Mouse (Mus musculus): ENCODE measurements around the gene Pcdh7. TPM values are rescaled to one million over a fixed set of nuclear protein-coding genes. Genes with fewer than 3 reads are reported as not detected.

The Pcdh7 gene
- polyA plus RNA-seq, 1 experiment from 2014 or later = 23.7 TPM

DNA sequence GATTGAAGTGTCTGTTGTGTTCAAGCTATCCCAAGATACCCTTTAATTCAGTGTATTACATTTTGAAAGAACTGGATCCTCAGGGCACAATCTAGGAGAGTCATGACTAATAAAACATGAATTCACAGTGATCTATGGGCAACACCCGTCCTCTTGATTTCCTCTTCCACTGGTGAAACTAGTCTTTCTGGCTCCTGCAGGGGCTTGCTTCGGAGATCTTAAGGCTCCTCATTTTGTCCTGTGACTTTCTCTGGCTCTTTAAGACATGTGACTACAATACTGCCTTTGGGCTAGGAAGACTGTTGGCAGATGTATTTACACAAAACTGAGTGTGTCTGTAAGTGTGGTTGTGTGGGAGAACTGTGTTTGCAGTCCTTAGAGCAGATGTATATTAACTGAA lies 225.4 kb downstream of the Pcdh7 start:
- no peaks in the 10 kb centered on the region for H3K4me1 ChIP-seq (ENCODE audit: control insufficient read depth, insufficient read depth, low read length)
- no peak overlapping the region for H3K9ac ChIP-seq (replicated peaks; ENCODE audit: low read length)
- H3K4me2 ChIP-seq (ENCODE audit: low read length) = no peak overlapping the region
- 89% methylated on average over 2 of the region's 2 CpGs for WGBS
- ATAC-seq (ENCODE audit: low FRiP score, low TSS enrichment) = no peak
- no peaks in the 10 kb centered on the region for H3K9me3 ChIP-seq (ENCODE audit: control insufficient read depth, low read length)
- no peaks in the 10 kb centered on the region for H3K27me3 ChIP-seq (ENCODE audit: control insufficient read depth, insufficient read depth, low read length)
- DNase-seq = no peak
- H3K4me3 ChIP-seq (replicated peaks; ENCODE audit: low read depth, low read length) = no peak overlapping the region
- no peaks in the 10 kb centered on the region for H3K36me3 ChIP-seq (ENCODE audit: control insufficient read depth, insufficient read depth, low read length)
- H3K27ac ChIP-seq (replicated peaks; ENCODE audit: low read depth, low read length) = no peak overlapping the region

DNA sequence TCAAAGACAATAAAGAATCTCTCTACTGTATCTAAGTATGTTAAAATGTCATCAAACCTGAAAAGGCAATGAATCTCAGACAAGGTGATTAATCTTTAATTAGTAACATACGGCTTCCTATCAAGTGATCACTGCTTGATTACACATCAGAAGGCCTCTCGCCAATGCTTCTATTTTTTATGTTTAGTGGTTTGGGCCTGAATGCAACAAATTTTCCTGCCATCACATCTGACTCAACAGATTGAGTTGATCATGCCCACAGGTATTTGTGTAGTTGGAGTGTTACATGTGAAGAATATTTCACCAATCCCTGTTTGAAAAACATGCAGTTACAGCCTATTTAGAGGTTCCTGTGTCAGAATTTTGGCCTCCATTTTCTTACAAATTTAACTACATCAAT lies 225.8 kb downstream of the Pcdh7 start:
- Histone ChIP-seq H3K4me2 (ENCODE audit: low read length) (no peak overlapping the region), H3K9ac (replicated peaks; ENCODE audit: low read length) (no peak overlapping the region), H3K9me3 (ENCODE audit: control insufficient read depth, low read length) (no peaks in the 10 kb centered on the region), H3K36me3 (ENCODE audit: control insufficient read depth, insufficient read depth, low read length) (no peaks in the 10 kb centered on the region), H3K4me3 (replicated peaks; ENCODE audit: low read depth, low read length) (no peak overlapping the region), H3K27me3 (ENCODE audit: control insufficient read depth, insufficient read depth, low read length) (no peaks in the 10 kb centered on the region), H3K27ac (replicated peaks; ENCODE audit: low read depth, low read length) (no peak overlapping the region), H3K4me1 (ENCODE audit: control insufficient read depth, insufficient read depth, low read length) (no peaks in the 10 kb centered on the region)
- ATAC-seq (ENCODE audit: low FRiP score, low TSS enrichment) = no peak
- 88% methylated on average over 2 of the region's 2 CpGs for WGBS
- no peak for DNase-seq

DNA sequence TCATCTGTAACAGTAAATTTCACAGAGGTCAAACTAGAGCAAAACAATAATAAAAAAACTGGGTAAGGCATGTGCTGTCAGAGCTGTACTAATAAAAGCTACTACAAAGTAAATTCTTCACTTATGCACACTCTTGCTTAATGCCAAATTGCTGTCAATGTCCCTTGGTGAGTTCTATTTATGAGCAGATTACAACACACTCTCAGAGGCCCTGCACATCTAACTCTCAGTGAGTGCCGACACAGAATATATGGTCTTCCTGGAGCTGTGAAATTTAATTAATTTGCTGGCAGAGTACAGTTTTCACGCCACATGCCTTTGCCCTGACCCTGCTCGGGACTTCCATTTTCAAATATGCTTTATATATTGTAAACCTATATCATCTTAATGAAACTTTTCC lies 227.7 kb downstream of the Pcdh7 start:
- no peak overlapping the region for H3K4me2 ChIP-seq (ENCODE audit: low read length)
- no peak overlapping the region for H3K4me3 ChIP-seq (replicated peaks; ENCODE audit: low read depth, low read length)
- no peak overlapping the region for H3K9ac ChIP-seq (replicated peaks; ENCODE audit: low read length)
- DNase-seq (peak; percentile 13), ATAC-seq (ENCODE audit: low FRiP score, low TSS enrichment) (no peak)
- H3K4me1 ChIP-seq (ENCODE audit: control insufficient read depth, insufficient read depth, low read length) = no peaks in the 10 kb centered on the region
- H3K36me3 ChIP-seq (ENCODE audit: control insufficient read depth, insufficient read depth, low read length) = no peaks in the 10 kb centered on the region
- no peaks in the 10 kb centered on the region for H3K27me3 ChIP-seq (ENCODE audit: control insufficient read depth, insufficient read depth, low read length)
- no peak overlapping the region for H3K27ac ChIP-seq (replicated peaks; ENCODE audit: low read depth, low read length)
- WGBS = 49% methylated on average over 3 of the region's 3 CpGs
- no peaks in the 10 kb centered on the region for H3K9me3 ChIP-seq (ENCODE audit: control insufficient read depth, low read length)

DNA sequence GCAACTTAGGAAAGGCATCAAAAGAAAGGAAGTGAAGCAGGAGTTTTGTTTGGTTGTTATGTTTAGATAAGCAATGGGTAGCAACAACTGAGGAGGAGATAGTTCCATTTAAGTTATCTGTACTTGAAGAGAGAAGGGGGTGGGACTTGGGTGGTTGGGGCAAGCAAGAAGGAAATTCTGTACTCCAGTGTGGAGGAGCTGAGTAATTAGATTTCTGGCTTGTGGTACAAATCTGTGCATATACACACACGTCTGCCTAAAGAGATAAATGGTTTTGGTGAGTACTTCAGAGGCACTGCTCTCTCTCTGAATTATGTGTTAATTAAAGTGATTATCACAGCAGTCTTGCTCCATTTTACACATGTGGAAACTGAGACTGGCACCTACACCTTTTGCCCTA lies 241.6 kb downstream of the Pcdh7 start:
- ATAC-seq (ENCODE audit: low FRiP score, low TSS enrichment) (no peak), DNase-seq (no peak)
- no peaks in the 10 kb centered on the region for H3K9me3 ChIP-seq (ENCODE audit: control insufficient read depth, low read length)
- 69% methylated on average over 1 of the region's 1 CpGs for WGBS
- H3K9ac ChIP-seq (replicated peaks; ENCODE audit: low read length) = no peak overlapping the region
- no peaks in the 10 kb centered on the region for H3K4me1 ChIP-seq (ENCODE audit: control insufficient read depth, insufficient read depth, low read length)
- H3K27ac ChIP-seq (replicated peaks; ENCODE audit: low read depth, low read length) = no peak overlapping the region
- H3K4me3 ChIP-seq (replicated peaks; ENCODE audit: low read depth, low read length) = no peak overlapping the region
- no peaks in the 10 kb centered on the region for H3K36me3 ChIP-seq (ENCODE audit: control insufficient read depth, insufficient read depth, low read length)
- H3K27me3 ChIP-seq (ENCODE audit: control insufficient read depth, insufficient read depth, low read length) = no peaks in the 10 kb centered on the region
- H3K4me2 ChIP-seq (ENCODE audit: low read length) = no peak overlapping the region

DNA sequence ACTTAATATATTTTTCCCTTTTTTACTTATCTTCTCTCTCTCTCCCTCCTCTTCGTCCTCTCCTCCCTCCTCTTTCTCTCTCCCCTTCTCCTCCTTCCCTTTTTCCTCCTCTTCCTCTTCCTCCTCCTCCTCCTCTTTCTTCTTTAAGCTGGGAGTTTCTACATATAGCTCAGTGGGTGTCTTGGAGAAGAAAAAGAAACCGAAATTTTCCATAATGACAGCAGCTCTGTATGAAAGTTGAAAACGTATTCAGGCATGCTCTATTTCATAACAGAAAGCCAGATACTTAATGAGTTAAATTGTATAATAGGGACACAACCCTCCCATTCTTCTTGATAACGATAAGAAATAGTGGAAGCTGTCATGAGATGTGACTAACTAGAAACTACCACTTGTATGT lies 246.0 kb downstream of the Pcdh7 start:
- WGBS = 84% methylated on average over 4 of the region's 4 CpGs
- H3K36me3 ChIP-seq (ENCODE audit: control insufficient read depth, insufficient read depth, low read length) = no peaks in the 10 kb centered on the region
- no peak overlapping the region for H3K4me2 ChIP-seq (ENCODE audit: low read length)
- ATAC-seq (ENCODE audit: low FRiP score, low TSS enrichment) = no peak
- no peak overlapping the region for H3K4me3 ChIP-seq (replicated peaks; ENCODE audit: low read depth, low read length)
- H3K27ac ChIP-seq (replicated peaks; ENCODE audit: low read depth, low read length) = no peak overlapping the region
- no peaks in the 10 kb centered on the region for H3K27me3 ChIP-seq (ENCODE audit: control insufficient read depth, insufficient read depth, low read length)
- no peak overlapping the region for H3K9ac ChIP-seq (replicated peaks; ENCODE audit: low read length)
- H3K9me3 ChIP-seq (ENCODE audit: control insufficient read depth, low read length) = no peaks in the 10 kb centered on the region
- no peaks in the 10 kb centered on the region for H3K4me1 ChIP-seq (ENCODE audit: control insufficient read depth, insufficient read depth, low read length)
- DNase-seq = no peak

DNA sequence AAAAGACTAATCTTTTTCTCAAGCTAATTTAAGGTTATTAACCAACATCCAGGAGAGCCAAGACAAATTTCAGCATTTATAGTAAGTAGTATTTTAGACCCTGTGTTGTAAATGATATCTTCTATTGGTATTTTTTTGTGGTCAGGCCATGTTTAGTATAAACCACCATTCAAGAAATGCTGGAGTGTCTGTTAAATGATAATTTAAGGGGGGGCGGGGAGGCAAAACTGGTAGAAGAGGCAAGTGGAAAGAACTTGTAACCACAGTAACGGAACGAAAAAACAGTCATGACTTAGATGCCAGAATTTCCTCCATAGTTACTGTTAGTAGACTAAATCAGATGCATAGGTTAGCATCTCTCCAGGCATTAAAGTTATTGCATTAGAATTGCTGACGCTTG lies 246.4 kb downstream of the Pcdh7 start:
- Histone ChIP-seq H3K27ac (replicated peaks; ENCODE audit: low read depth, low read length) (no peak overlapping the region), H3K36me3 (ENCODE audit: control insufficient read depth, insufficient read depth, low read length) (no peaks in the 10 kb centered on the region), H3K4me2 (ENCODE audit: low read length) (no peak overlapping the region), H3K4me1 (ENCODE audit: control insufficient read depth, insufficient read depth, low read length) (no peaks in the 10 kb centered on the region), H3K9me3 (ENCODE audit: control insufficient read depth, low read length) (no peaks in the 10 kb centered on the region), H3K9ac (replicated peaks; ENCODE audit: low read length) (no peak overlapping the region), H3K27me3 (ENCODE audit: control insufficient read depth, insufficient read depth, low read length) (no peaks in the 10 kb centered on the region), H3K4me3 (replicated peaks; ENCODE audit: low read depth, low read length) (no peak overlapping the region)
- DNase-seq = no peak
- WGBS = 85% methylated on average over 4 of the region's 4 CpGs
- ATAC-seq (ENCODE audit: low FRiP score, low TSS enrichment) = no peak

DNA sequence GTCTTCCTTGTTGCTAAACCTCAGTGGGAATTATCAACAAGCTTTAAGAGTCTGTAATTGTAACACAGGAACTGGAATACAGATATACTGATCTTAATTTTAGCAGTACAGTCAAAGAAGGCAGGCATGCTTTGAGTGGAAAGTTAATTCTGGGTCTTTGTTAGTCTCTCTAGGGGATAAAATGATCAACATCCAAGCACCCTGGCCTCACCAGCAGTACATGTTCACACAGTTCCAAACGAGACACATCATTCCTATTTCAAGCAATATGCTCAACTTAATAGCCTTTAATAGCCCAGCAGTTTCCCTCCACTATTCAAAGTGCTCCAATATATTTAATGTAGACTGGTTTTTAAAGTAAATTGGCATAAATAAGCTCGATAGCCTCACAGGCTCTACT lies 275.8 kb downstream of the Pcdh7 start:
- Histone ChIP-seq H3K4me2 (ENCODE audit: low read length) (no peak overlapping the region), H3K9me3 (ENCODE audit: control insufficient read depth, low read length) (no peaks in the 10 kb centered on the region), H3K9ac (replicated peaks; ENCODE audit: low read length) (no peak overlapping the region), H3K4me3 (replicated peaks; ENCODE audit: low read depth, low read length) (no peak overlapping the region), H3K27ac (replicated peaks; ENCODE audit: low read depth, low read length) (no peak overlapping the region), H3K27me3 (ENCODE audit: control insufficient read depth, insufficient read depth, low read length) (no peaks in the 10 kb centered on the region), H3K4me1 (ENCODE audit: control insufficient read depth, insufficient read depth, low read length) (no peaks in the 10 kb centered on the region), H3K36me3 (ENCODE audit: control insufficient read depth, insufficient read depth, low read length) (no peaks in the 10 kb centered on the region)
- DNase-seq (no peak), ATAC-seq (ENCODE audit: low FRiP score, low TSS enrichment) (no peak)
- 84% methylated on average over 2 of the region's 2 CpGs for WGBS

DNA sequence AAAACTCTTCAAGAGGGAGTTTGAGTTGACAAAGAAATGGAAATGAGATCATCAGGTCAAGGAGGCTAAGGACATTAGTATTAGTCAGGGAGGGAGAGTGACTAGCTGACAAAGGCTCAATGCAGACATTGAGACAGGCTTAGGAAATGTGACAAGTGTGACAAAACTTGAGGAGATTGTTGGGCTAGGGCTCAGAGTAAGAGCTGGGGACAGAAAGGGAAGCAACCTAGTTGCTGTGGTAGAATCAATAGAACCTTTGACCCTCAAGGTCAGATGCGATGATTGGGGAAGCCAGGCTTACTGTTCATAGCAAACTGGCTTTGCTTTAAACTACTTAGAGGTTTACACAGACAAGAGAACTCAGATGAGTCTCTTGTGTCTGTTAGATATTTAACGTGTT lies 303.6 kb downstream of the Pcdh7 start:
- no peak overlapping the region for H3K9ac ChIP-seq (replicated peaks; ENCODE audit: low read length)
- no peak for DNase-seq
- H3K27me3 ChIP-seq (ENCODE audit: control insufficient read depth, insufficient read depth, low read length) = no peaks in the 10 kb centered on the region
- no peaks in the 10 kb centered on the region for H3K36me3 ChIP-seq (ENCODE audit: control insufficient read depth, insufficient read depth, low read length)
- ATAC-seq (ENCODE audit: low FRiP score, low TSS enrichment) = no peak
- 16% methylated on average over 2 of the region's 2 CpGs for WGBS
- H3K27ac ChIP-seq (replicated peaks; ENCODE audit: low read depth, low read length) = no peak overlapping the region
- H3K4me2 ChIP-seq (ENCODE audit: low read length) = no peak overlapping the region
- H3K9me3 ChIP-seq (ENCODE audit: control insufficient read depth, low read length) = no peaks in the 10 kb centered on the region
- no peak overlapping the region for H3K4me3 ChIP-seq (replicated peaks; ENCODE audit: low read depth, low read length)
- H3K4me1 ChIP-seq (ENCODE audit: control insufficient read depth, insufficient read depth, low read length) = no peaks in the 10 kb centered on the region

DNA sequence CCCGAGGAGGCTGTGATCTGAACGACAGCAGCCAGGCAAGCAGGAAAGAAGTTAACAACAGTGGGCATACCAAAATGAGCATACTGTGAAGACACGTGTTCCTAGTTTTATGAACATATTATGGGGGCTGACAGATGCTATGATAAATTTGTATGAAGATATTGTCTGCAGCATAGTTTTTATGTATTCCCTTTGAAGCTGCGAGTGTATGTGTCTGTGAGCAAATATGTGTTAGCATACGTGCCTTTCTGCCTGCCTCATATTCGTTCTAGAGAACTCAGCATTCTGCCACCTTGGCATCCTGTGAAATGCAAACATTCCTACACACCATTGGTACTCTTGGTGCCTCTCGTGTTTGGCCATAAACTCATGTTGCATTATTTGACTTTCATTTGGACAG lies 307.4 kb downstream of the Pcdh7 start:
- Histone ChIP-seq H3K36me3 (ENCODE audit: control insufficient read depth, insufficient read depth, low read length) (no peaks in the 10 kb centered on the region), H3K9ac (replicated peaks; ENCODE audit: low read length) (no peak overlapping the region), H3K4me1 (ENCODE audit: control insufficient read depth, insufficient read depth, low read length) (no peaks in the 10 kb centered on the region), H3K27ac (replicated peaks; ENCODE audit: low read depth, low read length) (no peak overlapping the region), H3K4me3 (replicated peaks; ENCODE audit: low read depth, low read length) (no peak overlapping the region), H3K9me3 (ENCODE audit: control insufficient read depth, low read length) (no peaks in the 10 kb centered on the region), H3K27me3 (ENCODE audit: control insufficient read depth, insufficient read depth, low read length) (no peaks in the 10 kb centered on the region), H3K4me2 (ENCODE audit: low read length) (no peak overlapping the region)
- DNase-seq = no peak
- ATAC-seq (ENCODE audit: low FRiP score, low TSS enrichment) = no peak
- WGBS = 71% methylated on average over 7 of the region's 7 CpGs
